ENCODE assay signal across 18 mouse cellular contexts in the genomic region with DNA sequence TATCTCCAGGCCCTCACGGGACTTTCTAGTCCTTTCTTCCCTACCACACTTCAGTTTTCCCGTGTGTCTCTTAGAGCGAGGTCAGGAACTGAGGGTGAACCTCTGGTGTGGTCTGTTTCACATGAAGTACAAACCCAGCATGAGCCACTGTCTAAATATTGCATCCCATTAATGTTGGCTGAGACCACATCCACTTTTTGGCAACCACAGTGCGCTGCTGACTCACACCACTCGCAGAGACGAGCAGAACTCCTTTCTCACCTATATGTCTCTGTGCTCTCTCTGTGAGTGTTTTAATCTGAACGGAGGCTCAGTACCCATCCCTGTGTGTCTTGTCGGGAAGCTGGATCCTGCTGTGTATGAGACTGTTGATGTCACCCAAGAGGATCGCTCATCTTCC.
DNase-seq lines count a peak whose midpoint lies in the region; TF ChIP-seq lines count a peak whose summit lies in the region.
"Had no signal": no experiment of that assay in that cellular context is flagged by ENCODE, and none has a peak within 500 bp of the region (broad histone marks: within the 10 kb centered on the region; RNA-seq: fewer than 3 reads in every experiment).

No protein-coding gene starts in this region.

- no peak overlapping the region for H3K4me3 ChIP-seq in left cerebral cortex, adult 2 months
- H3K4me3 ChIP-seq in C2C12 (ENCODE audit: insufficient read depth, poor library complexity, severe bottlenecking): no peak overlapping the region
- H3K4me3 ChIP-seq: heart, embryonic 12.5 days; hindbrain, embryonic 10.5 days; layer of hippocampus, adult 2 months; limb, embryonic 10.5 days; lung, embryonic 15.5 days; midbrain, embryonic 15.5 days had no signal

- peaks cover 2% of the 10 kb centered on the region for H3K79me3 ChIP-seq in C2C12 (ENCODE audit: low read depth)

- H3ac ChIP-seq in C2C12 (ENCODE audit: control insufficient read depth, insufficient read length, low read depth): no peak overlapping the region

- no peak for TF ChIP-seq CTCF in left cerebral cortex, adult 2 months (IDR thresholded peaks at IDR 0.05)
- no peak for TF ChIP-seq CTCF in C2C12 (IDR thresholded peaks at IDR 0.05; ENCODE audit: control insufficient read depth, insufficient read depth, insufficient read length)

- 0 out of 2 replicates have a peak overlapping the region, but pooled peaks have one; percentile 28 for H3K27ac ChIP-seq in left cerebral cortex, adult 2 months
- H3K27ac ChIP-seq: hindbrain, embryonic 10.5 days; layer of hippocampus, adult 2 months; limb, embryonic 10.5 days; lung, embryonic 15.5 days; midbrain, embryonic 15.5 days; stomach, postnatal 0 days had no signal

- no peak for DNase-seq in left cerebral cortex, adult 2 months (ENCODE audit: extremely low spot score in 1 of 2, low spot score in 2 of 2)
- DNase-seq in left cerebral cortex, adult 9 months (ENCODE audit: low spot score in 2 of 2): no peak
- DNase-seq in c-Kit-positive CD71-negative TER-119-negative erythroid progenitor cells, embryonic 14.5 days (ENCODE audit: low read depth): peak; percentile 45
- peak; percentile 46 to 63 for DNase-seq in monocyte, adult 2 months (ENCODE audit: low read depth in 1 of 2, low spot score in 2 of 2)
- DNase-seq in testis, postnatal 10 days (ENCODE audit: low spot score): no peak
- DNase-seq in left cerebral cortex, adult 11 months (ENCODE audit: low spot score): no peak
- DNase-seq: adrenal gland, postnatal 25 days; gastrocnemius, postnatal 14 days; kidney, adult 8-10 months; right cerebral cortex, postnatal 14 days had no signal

- no peaks in the 10 kb centered on the region for H3K27me3 ChIP-seq in C2C12 (ENCODE audit: control insufficient read depth, insufficient read depth, insufficient read length)
- H3K27me3 ChIP-seq: heart, embryonic 12.5 days; lung, embryonic 15.5 days; midbrain, embryonic 15.5 days had no signal

- no peaks in the 10 kb centered on the region for H3K36me3 ChIP-seq in C2C12 (ENCODE audit: control insufficient read depth, insufficient read depth)
- H3K36me3 ChIP-seq: heart, embryonic 12.5 days; hindbrain, embryonic 10.5 days; limb, embryonic 10.5 days; lung, embryonic 15.5 days; midbrain, embryonic 15.5 days had no signal

- H3K79me2 ChIP-seq in C2C12 (ENCODE audit: control insufficient read depth, insufficient read depth): no peaks in the 10 kb centered on the region

- intact Hi-C loops in left cerebral cortex, adult 2 months (cut with DNase I): loop anchor here (5.0 kb wide), 1 partner anchor 74 kb away; no protein-coding TSS in a partner anchor

TF ChIP-seq in C2C12, 6 proteins besides CTCF, POLR2A, EP300 and RAD21:
- TF ChIP-seq CEBPB (IDR thresholded peaks at IDR 0.05; ENCODE audit: low read depth) (peak; percentile 51), FOSL1 (IDR thresholded peaks at IDR 0.05; ENCODE audit: insufficient read depth, low read length, poor library complexity, severe bottlenecking) (no peak), USF1 (IDR thresholded peaks at IDR 0.05; ENCODE audit: low read depth) (no peak), MYOG (IDR thresholded peaks at IDR 0.05; ENCODE audit: control insufficient read depth, extremely low read depth, insufficient read length) (no peak), MAX (IDR thresholded peaks at IDR 0.05) (no peak), MYOD1 (IDR thresholded peaks at IDR 0.05; ENCODE audit: control insufficient read depth, insufficient read length, low read depth) (peak; percentile 6)

Comparison
In these comparisons a context has a peak if more than half of its experiments do, and no peak if none do; other contexts are left out.
1. DNase-seq: peak in c-Kit-positive CD71-negative TER-119-negative erythroid progenitor cells, embryonic 14.5 days (single experiment) and monocyte, adult 2 months (2 of 2); none in left cerebral cortex, adult 2 months (0 of 2), left cerebral cortex, adult 9 months (0 of 2), testis, postnatal 10 days (single experiment) and left cerebral cortex, adult 11 months (single experiment).